Mouse (Mus musculus) hematopoietic stem cell, adult 5-6 weeks (primary cell): ENCODE measurements around the gene Fam171b. TPM values are rescaled to one million over a fixed set of nuclear protein-coding genes. Genes with fewer than 3 reads are reported as not detected.
A peak's percentile ranks its signal among the peaks of the same experiment; 100 is the strongest.

Experiments used
- ATAC-seq, 2 experiments: fragments of 125-278 bp in 1 of 2; replicated peaks in 1 of 2; 2 replicates each; pipeline ENCODE4 v1.8.0; 2016 to 2017; ENCODE audit warnings: inconsistent platforms in 2 of 2, mild to moderate bottlenecking in 2 of 2, moderate number of reproducible peaks in 2 of 2, low read depth in 1 of 2, moderate TSS enrichment in 1 of 2; ENCODE audit not compliant: low FRiP score in 2 of 2, poor library complexity in 2 of 2, severe bottlenecking in 2 of 2, insufficient read depth in 1 of 2, low TSS enrichment in 1 of 2
- total RNA-seq: library from RNA; stranded (forward); fragments of 172-1452, 232-1000 nt; gene quantifications from 2 replicates; pipeline ENCODE4 v1.2.3, GENCODE M21; 2017

Fam171b gene
- total RNA-seq, 1 experiment from 2014 or later = 0.79 TPM

DNA sequence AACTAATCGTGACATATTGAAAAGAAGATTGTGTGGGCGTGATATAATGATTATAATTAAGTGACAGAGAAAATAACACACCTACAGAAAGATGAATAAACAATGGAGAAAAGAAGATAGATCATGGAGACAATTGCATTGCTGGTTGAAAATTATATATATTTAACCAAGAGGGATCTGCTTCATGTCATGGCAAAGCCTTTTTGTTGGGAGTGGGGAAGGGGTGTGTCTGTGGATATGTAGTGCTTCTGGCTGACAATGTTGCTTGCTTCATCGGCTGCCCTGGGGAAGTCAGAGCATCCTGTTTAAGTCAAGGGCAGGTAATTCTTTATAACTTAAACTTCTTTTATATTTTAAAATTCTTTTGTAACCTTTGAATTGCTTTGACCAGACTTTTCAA lies 36.1 kb downstream of the Fam171b start:
- ATAC-seq = no peak

- no peak for ATAC-seq
Observed at GRCm38 (mm10) chr2:83853423-83853822, 41.0 kb downstream of the Fam171b start.

- peak; percentile 66 to 82 for ATAC-seq
Observed at GRCm38 (mm10) chr2:83856236-83856635, 43.8 kb downstream of the Fam171b start.

DNA sequence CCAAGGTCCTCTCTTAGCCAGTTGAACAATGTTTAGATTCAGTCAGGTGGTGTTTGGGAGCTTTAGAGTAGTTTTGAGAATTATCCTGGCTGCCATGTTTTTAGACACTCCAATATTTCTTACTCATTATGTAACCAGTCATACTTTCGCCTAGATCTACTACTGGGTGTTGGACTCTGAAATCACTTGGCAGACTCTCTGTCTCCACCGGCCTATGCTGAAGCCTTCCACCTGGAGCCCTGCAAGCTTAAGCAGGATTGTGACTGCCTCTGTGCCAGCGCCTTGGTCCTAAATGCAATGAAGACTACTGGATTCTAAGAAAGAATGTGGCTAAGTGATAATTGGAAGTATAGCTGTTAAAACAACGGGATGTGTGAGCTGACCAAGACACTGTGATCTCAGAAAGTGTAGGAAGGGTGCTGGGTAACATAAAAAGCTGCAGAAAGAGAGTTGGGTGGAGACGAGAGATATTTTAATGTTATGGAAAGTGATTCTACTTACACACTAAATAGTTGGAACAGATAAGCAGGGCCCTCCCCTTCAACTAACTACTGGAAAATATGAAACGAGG lies 71.5 kb downstream of the Fam171b start:
- ATAC-seq = no peak

DNA sequence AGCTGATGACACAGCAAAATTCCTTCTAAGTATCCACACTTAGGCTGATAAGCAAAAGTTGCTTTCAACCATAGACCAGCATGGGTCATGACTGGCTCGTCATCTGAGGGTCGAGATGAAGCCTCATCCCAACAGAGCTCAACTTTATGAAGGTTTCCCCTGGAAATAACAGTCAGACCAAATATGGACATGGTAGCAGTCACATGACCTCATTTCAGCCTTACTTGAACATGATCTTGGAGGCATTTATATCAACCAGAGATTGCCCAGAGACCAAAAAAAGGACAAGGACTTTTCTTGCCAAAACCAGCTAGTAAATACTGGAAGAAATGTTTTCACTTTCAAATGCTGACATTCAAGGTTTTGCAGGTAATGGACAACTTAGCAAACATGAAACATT lies 81.3 kb downstream of the Fam171b start:
- ATAC-seq = no peak

GRCm38 (mm10) chr2:83901896-83902540 lies 89.6 kb downstream of the Fam171b start:
- ATAC-seq = no peak

- peak; percentile 100 for ATAC-seq
Observed at GRCm38 (mm10) chr2:83929478-83930088, 117.1 kb downstream of the Fam171b start.

Other genes with a start within 250 kb of the Fam171b start
- 184 and 193 TPM in 2 replicates for gene Zc3h15, start 168.2 kb upstream of the Fam171b start, total RNA-seq
- 20.8 and 28.8 TPM in 2 replicates for gene Itgav, start 88.2 kb upstream of the Fam171b start, total RNA-seq
- 0.38 TPM in 1 of 2 replicates, not detected in the other for gene Zswim2, start 128.6 kb downstream of the Fam171b start, total RNA-seq
- not detected in 2 replicates for gene Gm13698, start 143.1 kb downstream of the Fam171b start, total RNA-seq
- gene Gm13693, start 148.9 kb downstream of the Fam171b start, total RNA-seq = not detected in 2 replicates
- gene Gm13695, start 154.7 kb downstream of the Fam171b start, total RNA-seq = not detected in 2 replicates
- gene Gm13696, start 160.5 kb downstream of the Fam171b start, total RNA-seq = not detected in 2 replicates
- not detected in 2 replicates for gene Gm13694, start 166.3 kb downstream of the Fam171b start, total RNA-seq
- not detected in 2 replicates for gene Gm13697, start 172.1 kb downstream of the Fam171b start, total RNA-seq
- gene Gm13691, start 177.9 kb downstream of the Fam171b start, total RNA-seq = not detected in 2 replicates